Mouse (Mus musculus) lung, adult 2 months (tissue): Measurements from ENCODE around the gene Ccdc102a.
"Not testable (repeated sequence)": the region's sequence is repeated elsewhere in the genome, so short reads cannot be mapped to it uniquely, and the experiment has no call there.

Experiments
- CTCF ChIP-seq: fragments of 200-500 bp; IDR thresholded peaks from 2 replicates; pipeline ENCODE4 v1.5.1; 2011; ENCODE audit warnings: mild to moderate bottlenecking, low read length, control low read depth; ENCODE audit not compliant: insufficient read depth
- POLR2A ChIP-seq: fragments of 200-500 bp; IDR thresholded peaks from 2 replicates; pipeline ENCODE4 v1.6.1; 2011; ENCODE audit warnings: low read depth, mild to moderate bottlenecking, control low read depth, low read length, borderline replicate concordance; ENCODE audit errors: extremely low read depth

DNA sequence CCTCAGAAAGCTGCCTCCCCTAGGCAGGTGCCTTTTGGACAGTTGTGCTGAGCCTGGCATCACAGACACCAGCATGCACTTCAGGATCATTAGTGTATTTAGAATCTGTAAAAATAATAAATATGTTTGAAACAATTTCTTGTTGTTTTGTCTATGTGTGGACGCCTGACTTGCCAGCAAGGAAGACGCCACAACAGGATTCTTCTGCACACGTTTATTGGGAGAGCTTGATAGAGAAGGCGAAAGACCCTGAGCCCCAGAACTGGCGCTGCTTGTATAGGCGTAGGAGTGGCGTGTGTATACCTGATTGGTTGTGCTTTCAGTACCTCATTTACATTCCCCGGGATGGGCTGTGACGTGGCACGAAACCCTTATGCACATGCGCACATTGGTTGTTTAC lies 63.1 kb downstream of the Ccdc102a start:
- not testable (repeated sequence) for TF ChIP-seq CTCF, POLR2A
